Mouse (Mus musculus) limb, embryonic 14.5 days (tissue): ENCODE results near the gene Defb42. TPM values are rescaled to one million over a fixed set of nuclear protein-coding genes. Genes with fewer than 3 reads are reported as not detected.

ENCODE experiments used
- ATAC-seq: fragments of 200-750 bp; cut with Nextera tagmentation; 2 replicates; pipeline ENCODE4 v1.8.0; 2017; ENCODE audit warnings: low read depth, moderate number of reproducible peaks, moderate TSS enrichment; ENCODE audit not compliant: low FRiP score
- DNase-seq: peaks from one replicate; pipeline ENCODE4 v3.0.0-alpha.2; 2015; ENCODE audit warnings: low spot score
- H3K27ac ChIP-seq: fragments of 300-500 bp; sonication (generic); replicated peaks from 2 replicates; pipeline ENCODE4 v1.5.1; 2014; ENCODE audit warnings: low read depth, mild to moderate bottlenecking, low read length, moderate library complexity, mixed read lengths
- H3K27me3 ChIP-seq: fragments of 300-500 bp; sonication (generic); 2 replicates; pipeline ENCODE4 v1.6.1; 2014; ENCODE audit warnings: low read length, mixed read lengths; ENCODE audit not compliant: control insufficient read depth, insufficient read depth
- H3K36me3 ChIP-seq: fragments of 300-500 bp; sonication (generic); 2 replicates; pipeline ENCODE4 v1.6.1; 2014; ENCODE audit warnings: mild to moderate bottlenecking, low read length, moderate library complexity, mixed read lengths; ENCODE audit not compliant: control insufficient read depth, insufficient read depth
- H3K4me1 ChIP-seq: fragments of 300-500 bp; sonication (generic); 2 replicates; pipeline ENCODE4 v1.6.1; 2014; ENCODE audit warnings: antibody characterized with exemption, low read length, mixed read lengths; ENCODE audit not compliant: control insufficient read depth, insufficient read depth
- H3K4me2 ChIP-seq: fragments of 300-500 bp; sonication (generic); replicated peaks from 2 replicates; pipeline ENCODE4 v1.6.1; 2014; ENCODE audit warnings: low read depth, mild to moderate bottlenecking, low read length, moderate library complexity; ENCODE audit not compliant: severe bottlenecking
- H3K4me3 ChIP-seq: fragments of 300-500 bp; sonication (generic); replicated peaks from 2 replicates; pipeline ENCODE4 v1.5.1; 2014; ENCODE audit warnings: low read length
- H3K9ac ChIP-seq: fragments of 300-500 bp; sonication (generic); 2 replicates; pipeline ENCODE4 v1.6.1; 2014; ENCODE audit warnings: mild to moderate bottlenecking, low read depth, low read length, moderate library complexity; ENCODE audit not compliant: severe bottlenecking
- H3K9me3 ChIP-seq: fragments of 300-500 bp; sonication (generic); 2 replicates; pipeline ENCODE4 v1.6.1; 2016; ENCODE audit warnings: low read length; ENCODE audit not compliant: control insufficient read depth
- POLR2A ChIP-seq: fragments of 200-500 bp; IDR thresholded peaks from 2 replicates; pipeline ENCODE4 v1.8.0; 2012; ENCODE audit warnings: inconsistent platforms, mild to moderate bottlenecking, moderate library complexity, borderline replicate concordance; ENCODE audit not compliant: insufficient read depth, insufficient read length; ENCODE audit errors: extremely low read depth
- WGBS: fragments of 180-500 bp; shearing (Covaris S2); extraction: QIAGEN DNeasy Blood & Tissue Kit; methylation state at CpG from one replicate; pipeline ENCODE4 v1.1.7; 2014; 5-methylcytosine and 5-hydroxymethylcytosine counted together
- polyA plus RNA-seq, 2 experiments: library from polyadenylated mRNA; depleted of rRNA in 1 of 2; stranded (reverse) in 1 of 2; unstranded in 1 of 2; fragments of >200 nt; fragmentation: Nextera tagmentation in 1 of 2; extraction: Ambion mirVana in 1 of 2; gene quantifications; 2 replicates each; pipeline versions ENCODE4 v1.2.1 to v1.2.3; 2012 to 2014

Gene Defb42
- polyA plus RNA-seq, 2 experiments = 0.09 TPM; not detected in 1

GRCm38 (mm10) chr14:63014667-63015066 is 32.1 kb upstream of the Defb42 start:
- no peaks in the 10 kb centered on the region for H3K36me3 ChIP-seq
- no peak overlapping the region for H3K4me2 ChIP-seq
- H3K9ac ChIP-seq = no peak overlapping the region
- H3K27me3 ChIP-seq = no peaks in the 10 kb centered on the region
- no peak for TF ChIP-seq POLR2A
- H3K27ac ChIP-seq = no peak overlapping the region
- H3K4me1 ChIP-seq = no peaks in the 10 kb centered on the region
- no peaks in the 10 kb centered on the region for H3K9me3 ChIP-seq
- DNase-seq (no peak), ATAC-seq (no peak)
- no peak overlapping the region for H3K4me3 ChIP-seq
- WGBS = 86% methylated on average over 4 of the region's 4 CpGs

GRCm38 (mm10) chr14:63020524-63021156 is 26.2 kb upstream of the Defb42 start:
- ATAC-seq (no peak), DNase-seq (no peak)
- Histone ChIP-seq H3K4me1 (no peaks in the 10 kb centered on the region), H3K9ac (no peak overlapping the region), H3K27me3 (no peaks in the 10 kb centered on the region), H3K4me2 (no peak overlapping the region), H3K9me3 (no peaks in the 10 kb centered on the region), H3K36me3 (no peaks in the 10 kb centered on the region), H3K27ac (no peak overlapping the region), H3K4me3 (no peak overlapping the region)
- no peak for TF ChIP-seq POLR2A
- WGBS = 60% methylated on average over 6 of the region's 6 CpGs

- H3K4me2 ChIP-seq = no peak within 1 kb of the TSS
- TF ChIP-seq POLR2A = no peak
- WGBS = 71% methylated on average over 12 of the region's 14 CpGs
Observed at GRCm38 (mm10) chr14:63049910-63050370, 3.1 kb downstream of the Defb42 start, which contains the start of gene Defb30. Gene Defb30 (minus strand): TSS chr14:63049960.

GRCm38 (mm10) chr14:63050769-63051168 is 4.0 kb downstream of the Defb42 start:
- no peaks in the 10 kb centered on the region for H3K9me3 ChIP-seq
- no peak overlapping the region for H3K4me2 ChIP-seq
- H3K27me3 ChIP-seq = no peaks in the 10 kb centered on the region
- peaks cover 3% of the 10 kb centered on the region; the same call in 1 of the 2 replicates for H3K4me1 ChIP-seq
- H3K9ac ChIP-seq = no peak overlapping the region
- ATAC-seq (no peak), DNase-seq (peak; percentile 30)
- H3K4me3 ChIP-seq = no peak overlapping the region
- WGBS = 34% methylated on average over 5 of the region's 5 CpGs
- no peak overlapping the region for H3K27ac ChIP-seq
- no peak for TF ChIP-seq POLR2A
- no peaks in the 10 kb centered on the region for H3K36me3 ChIP-seq

More at GRCm38 (mm10) chr14:63049910-63050370, 3.1 kb downstream of the Defb42 start, which contains the start of gene Defb30:
- Histone ChIP-seq H3K4me3 (no peak within 1 kb of the TSS), H3K9me3 (no peaks in the 10 kb centered on the region), H3K4me1 (peaks cover 3% of the 10 kb centered on the region; the same call in 1 of the 2 replicates), H3K27me3 (no peaks in the 10 kb centered on the region), H3K9ac (no peak within 1 kb of the TSS), H3K27ac (no peak within 1 kb of the TSS), H3K36me3 (no peaks in the 10 kb centered on the region)
- DNase-seq (no peak), ATAC-seq (no peak)

- 25% methylated on average over 6 of the region's 6 CpGs for WGBS
Observed at GRCm38 (mm10) chr14:63054729-63055128, 7.9 kb downstream of the Defb42 start.

More at GRCm38 (mm10) chr14:63054729-63055128, 7.9 kb downstream of the Defb42 start:
- no peak for TF ChIP-seq POLR2A
- no peak for ATAC-seq
- Histone ChIP-seq H3K4me3 (no peak overlapping the region), H3K4me2 (no peak overlapping the region), H3K4me1 (peaks cover 3% of the 10 kb centered on the region; the same call in 1 of the 2 replicates), H3K36me3 (no peaks in the 10 kb centered on the region), H3K9ac (no peak overlapping the region), H3K27ac (no peak overlapping the region), H3K27me3 (no peaks in the 10 kb centered on the region), H3K9me3 (no peaks in the 10 kb centered on the region)
- DNase-seq = no peak
